Mouse (Mus musculus): ENCODE data around the gene Tmem268.

Tmem268 gene

DNA sequence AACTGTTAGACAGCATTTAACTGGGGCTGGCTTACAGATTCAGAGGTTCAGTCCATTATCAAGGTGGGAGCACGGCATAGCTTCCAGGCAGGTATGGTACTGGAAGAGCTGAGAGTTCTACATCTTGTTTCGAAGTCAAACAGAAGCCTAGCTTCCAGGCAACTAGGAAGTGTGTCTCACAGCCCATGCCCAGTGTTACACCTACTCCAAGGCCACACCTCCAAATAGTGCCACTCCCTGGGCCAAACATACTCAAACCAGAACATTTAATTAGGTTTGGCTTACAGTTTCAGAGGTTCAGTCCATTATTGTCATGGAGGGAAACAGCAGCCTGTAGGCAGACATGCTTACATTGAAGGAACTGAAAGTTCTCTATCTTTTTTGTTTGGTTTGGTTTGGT, 3.5 kb upstream of the Tmem268 start:
- DNase-seq (ENCODE audit: extremely low spot score, low spot score), result no peak

GRCm38 (mm10) chr4:63556665-63557064, 1.9 kb upstream of the Tmem268 start:
- DNase-seq (ENCODE audit: extremely low spot score, low spot score), result no peak

GRCm38 (mm10) chr4:63557124-63558059, 1.2 kb upstream of the Tmem268 start:
- DNase-seq (ENCODE audit: extremely low spot score, low spot score), result peak; percentile 30

DNA sequence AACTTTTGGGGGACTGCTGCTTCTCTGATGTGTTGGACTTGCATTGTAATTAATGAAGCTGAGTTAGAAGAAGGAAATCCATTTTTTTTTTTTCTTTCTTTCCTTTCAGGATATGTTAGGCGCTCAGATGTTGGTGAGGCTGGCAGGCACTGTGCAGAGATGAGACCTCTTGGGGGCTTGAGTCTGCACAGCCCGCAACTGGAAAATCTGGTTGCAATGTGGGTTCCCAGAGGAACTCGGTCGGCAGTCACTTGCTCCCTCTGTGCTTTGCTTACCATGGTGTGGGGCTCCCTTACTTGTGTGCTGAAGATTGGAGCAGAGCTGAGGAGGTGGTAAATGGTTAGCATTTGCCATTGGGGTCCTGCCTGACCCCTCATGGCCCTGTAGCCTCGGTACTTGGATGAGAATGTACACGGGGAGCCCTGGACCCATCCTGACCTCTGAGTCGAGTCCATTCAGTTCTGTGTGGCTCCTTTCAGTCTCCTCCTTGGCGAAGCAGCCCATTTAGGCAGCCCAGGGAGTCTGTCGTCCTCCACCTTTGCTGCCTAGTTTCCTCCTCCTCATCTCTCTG, 631 bp downstream of the Tmem268 start:
- DNase-seq (ENCODE audit: extremely low spot score, low spot score), result peak; percentile 33

DNA sequence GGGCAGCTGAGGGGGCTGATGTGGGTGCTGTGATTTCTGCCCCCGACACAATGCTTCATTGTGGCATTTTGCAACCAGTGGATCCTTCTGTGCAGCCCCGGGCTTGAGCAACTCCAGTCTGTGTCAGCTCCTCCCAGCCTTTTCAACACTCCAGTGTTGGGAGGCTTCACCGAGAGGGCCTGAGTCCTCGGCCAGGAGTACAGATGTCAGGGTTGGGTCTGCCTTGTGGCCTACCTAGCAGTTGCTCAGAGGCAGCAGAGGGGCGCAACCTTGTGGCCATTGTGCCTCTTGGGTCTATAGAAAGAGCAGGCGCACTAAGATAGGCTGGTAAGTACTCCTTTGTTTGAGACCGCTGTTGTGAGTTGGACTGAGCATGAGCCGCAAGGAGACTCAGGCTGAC, 1.5 kb downstream of the Tmem268 start:
- DNase-seq (ENCODE audit: extremely low spot score, low spot score), result no peak

DNA sequence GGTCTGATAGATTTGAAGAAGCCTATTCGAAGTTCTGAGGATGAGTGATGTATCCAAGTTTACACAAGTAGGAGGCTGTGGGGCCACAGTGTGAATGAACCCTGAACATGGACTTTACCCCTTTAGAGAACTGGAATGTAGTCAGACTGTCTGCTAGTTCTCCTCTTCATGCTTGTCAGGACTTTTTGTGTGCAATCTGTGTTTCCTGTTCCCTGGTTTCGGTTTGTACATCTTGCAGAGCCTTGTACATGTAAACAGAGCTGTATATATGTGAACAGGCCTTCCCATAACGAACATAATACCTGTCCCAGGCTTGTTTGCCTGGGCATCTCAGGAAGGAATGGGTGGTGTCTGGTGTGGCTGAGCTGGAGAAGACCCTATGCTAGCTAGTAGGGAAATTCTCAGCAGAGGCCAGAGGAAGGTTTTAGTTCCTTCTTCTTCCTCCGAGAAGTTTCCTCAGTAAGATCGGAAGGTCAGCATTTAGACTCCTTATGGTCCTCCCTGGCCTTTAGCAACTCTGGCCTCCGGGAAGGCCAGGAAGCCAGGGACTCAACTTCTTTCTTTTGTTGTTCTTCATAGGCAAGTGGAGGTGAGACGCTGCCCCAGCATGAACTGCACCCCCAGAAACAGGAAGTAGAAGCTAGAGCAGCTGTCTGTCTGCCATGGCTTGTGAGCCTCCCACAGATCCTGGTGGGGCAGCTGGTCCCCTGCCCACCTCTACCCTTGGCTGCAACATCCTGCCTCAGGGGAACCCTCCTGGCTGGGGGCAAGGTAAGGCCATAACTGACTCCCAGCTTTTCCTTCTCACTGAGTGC, 3.5 kb downstream of the Tmem268 start:
- DNase-seq (ENCODE audit: extremely low spot score, low spot score), result no peak

DNA sequence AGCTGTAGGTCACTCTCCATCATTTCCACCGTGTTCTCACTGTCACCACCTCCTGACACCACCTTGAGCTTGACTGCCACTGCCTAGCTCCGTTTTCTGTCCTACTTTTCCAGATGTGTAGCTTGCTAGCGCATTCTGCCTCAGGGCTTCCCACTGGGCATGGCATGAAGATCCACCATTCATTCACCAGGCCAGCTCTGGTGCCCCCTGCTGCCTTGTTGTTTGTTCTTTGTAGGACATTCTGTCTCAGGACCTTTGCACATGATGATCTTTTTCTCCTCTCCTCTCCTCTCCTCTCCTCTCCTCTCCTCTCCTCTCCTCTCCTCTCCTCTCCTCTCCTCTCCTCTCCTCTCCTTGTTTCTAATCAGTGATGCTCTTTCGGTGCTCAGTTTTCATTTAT, 4.2 kb downstream of the Tmem268 start:
- no peak for DNase-seq (ENCODE audit: extremely low spot score, low spot score)

- no peak for DNase-seq (ENCODE audit: extremely low spot score, low spot score)
Measured at GRCm38 (mm10) chr4:63567712-63568390, 9.3 kb downstream of the Tmem268 start.

GRCm38 (mm10) chr4:63569322-63569721, 10.7 kb downstream of the Tmem268 start:
- DNase-seq (ENCODE audit: extremely low spot score, low spot score), result no peak

DNA sequence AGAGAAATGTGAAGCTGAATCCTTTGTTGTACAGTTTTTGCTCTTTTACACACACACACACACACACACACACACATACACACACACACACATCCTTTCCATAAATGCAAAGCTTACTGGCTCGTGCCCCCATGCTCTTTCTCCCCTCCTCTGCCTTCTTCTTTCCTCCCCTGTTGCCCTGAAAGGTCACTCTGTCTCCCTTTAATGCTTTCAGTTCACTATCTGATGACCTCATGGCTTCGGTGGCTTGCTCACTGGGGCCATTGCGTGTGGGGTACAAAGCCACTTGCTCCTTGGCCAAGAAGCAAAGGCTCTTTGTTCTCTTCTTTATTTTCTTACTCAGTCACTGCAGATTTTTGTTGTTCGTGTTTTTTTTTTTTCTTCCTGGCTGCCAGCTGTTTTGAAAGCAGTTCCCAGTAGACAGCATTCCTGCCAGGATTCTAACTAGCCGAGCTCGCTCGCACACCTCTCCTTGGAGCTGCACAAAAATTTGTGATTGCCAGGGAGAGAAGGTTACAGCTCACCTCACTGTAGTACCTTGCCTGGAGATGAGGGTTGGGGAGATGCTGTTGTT, 11.7 kb downstream of the Tmem268 start:
- no peak for DNase-seq (ENCODE audit: extremely low spot score, low spot score)

DNA sequence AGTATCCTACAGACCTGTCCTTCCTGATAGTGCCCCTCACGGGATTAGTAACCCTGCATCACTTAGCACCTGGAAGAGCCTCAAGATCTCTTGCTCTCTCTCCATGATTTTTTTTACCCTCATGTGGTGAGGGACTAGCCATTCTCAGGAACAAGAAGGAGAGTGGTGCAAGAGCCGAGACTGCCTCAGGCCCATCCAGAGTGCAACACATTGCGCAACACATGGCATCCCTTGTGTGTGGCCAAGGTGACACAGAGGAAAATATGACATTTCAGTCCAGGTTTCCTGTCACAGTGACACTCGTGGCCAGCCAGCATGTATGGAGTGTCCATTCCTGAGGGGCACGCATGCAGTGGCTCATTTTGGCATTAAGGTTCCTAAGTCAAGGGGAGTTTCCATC, 14.0 kb downstream of the Tmem268 start:
- no peak for DNase-seq (ENCODE audit: extremely low spot score, low spot score)

DNA sequence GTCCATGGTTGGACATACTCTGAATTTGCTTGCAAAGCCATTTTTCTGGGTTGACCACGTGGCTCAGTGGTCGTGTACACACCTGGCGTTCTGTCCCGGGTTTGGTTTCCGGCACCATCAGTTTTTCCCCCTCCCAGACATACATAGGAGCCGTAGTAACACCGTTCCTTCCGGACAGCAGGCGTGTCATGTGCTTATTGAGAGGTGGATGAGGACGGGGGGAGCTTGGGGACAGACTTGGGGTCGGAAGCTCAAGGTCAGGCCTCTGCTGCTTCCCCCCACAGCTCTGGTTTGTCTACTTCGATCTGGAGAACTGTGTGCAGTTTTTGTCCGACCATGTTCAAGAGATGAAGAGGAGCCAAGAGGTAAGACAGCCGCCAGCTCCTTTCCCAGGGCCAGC, 21.1 kb downstream of the Tmem268 start:
- no peak for DNase-seq (ENCODE audit: extremely low spot score, low spot score)

- peak; percentile 49 for DNase-seq (ENCODE audit: extremely low spot score, low spot score)
Measured at GRCm38 (mm10) chr4:63580078-63580477, 21.5 kb downstream of the Tmem268 start.

DNA sequence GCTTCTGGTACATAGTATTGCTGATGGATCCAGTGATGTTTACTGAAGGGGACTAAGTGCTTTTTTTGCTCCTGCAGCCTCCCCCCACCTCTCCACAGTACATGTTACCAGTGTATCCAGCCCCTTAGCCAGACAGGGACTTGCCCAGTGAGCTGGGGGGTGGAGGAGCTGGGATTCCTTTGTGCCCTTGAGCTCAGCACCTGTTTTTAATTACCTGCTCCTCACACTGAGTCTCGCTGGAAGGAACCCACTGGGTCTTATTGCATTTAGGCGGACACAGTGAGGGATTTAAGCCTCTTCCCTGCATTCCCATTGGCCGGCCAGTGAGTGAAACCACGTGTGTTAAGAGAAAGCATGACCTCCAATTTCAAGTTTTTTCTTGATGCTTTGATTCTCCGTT, 24.0 kb downstream of the Tmem268 start:
- peak; percentile 53 for DNase-seq (ENCODE audit: extremely low spot score, low spot score)

DNA sequence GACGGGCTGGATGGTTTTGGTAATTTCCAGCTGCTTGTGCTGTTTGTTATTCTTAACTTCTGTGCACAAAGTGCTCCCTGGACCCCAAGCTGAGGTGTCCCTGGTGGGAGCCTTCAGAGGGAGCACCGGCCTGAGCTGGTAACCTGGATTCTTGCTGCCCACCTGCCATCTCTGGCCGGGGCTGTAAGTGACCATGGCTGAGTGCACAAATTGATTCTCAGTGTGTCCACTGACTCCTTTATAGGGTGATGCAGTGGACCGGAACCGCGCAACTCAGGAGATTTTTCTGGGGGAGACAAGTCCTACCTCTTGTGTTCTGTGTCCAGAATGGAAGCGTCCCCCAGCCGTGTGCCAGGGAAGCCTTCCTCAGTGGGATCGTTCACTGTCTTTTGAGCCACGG, 26.6 kb downstream of the Tmem268 start:
- no peak for DNase-seq (ENCODE audit: extremely low spot score, low spot score)

DNA sequence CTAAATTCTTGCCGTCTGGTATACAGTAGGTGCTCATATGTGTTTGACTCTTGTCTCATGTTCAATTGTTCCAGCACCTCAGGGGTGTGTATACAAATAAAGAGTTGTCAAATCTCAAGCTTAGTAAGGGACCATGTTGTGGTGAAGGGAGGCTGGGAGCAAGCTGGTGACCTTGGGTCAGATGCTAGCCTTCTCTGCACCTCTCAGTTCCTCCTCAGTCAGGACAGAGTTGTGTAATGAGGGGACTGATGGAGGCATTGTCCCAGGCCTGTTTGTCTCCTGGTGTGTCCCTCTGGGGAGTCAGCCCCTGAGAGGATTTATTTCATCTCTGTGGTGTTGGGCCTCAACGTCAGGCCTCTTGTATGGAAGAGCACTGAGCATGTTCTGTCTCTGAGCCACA, 27.7 kb downstream of the Tmem268 start:
- DNase-seq (ENCODE audit: extremely low spot score, low spot score), result no peak

- DNase-seq (ENCODE audit: extremely low spot score, low spot score), result no peak
Measured at GRCm38 (mm10) chr4:63589987-63590386, 31.4 kb downstream of the Tmem268 start.

DNA sequence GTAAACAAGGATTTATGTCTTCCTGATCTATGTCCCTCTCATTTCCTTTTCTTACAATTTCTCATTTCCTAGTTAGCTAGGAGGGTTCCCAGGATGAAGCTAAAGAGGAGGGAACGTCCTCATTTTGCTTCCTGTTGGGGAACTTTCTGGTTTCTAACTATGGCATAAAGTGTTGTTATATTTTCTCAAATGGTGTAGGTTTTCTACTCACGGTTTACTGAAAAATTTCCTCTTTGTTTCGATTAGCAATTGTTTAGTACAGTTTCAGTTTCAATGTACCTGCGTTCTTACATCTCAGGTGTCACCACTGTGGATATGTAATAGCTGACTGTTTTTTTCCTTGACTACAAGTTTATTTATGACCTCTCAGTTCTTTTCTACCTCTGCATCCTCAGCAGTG, 32.0 kb downstream of the Tmem268 start:
- DNase-seq (ENCODE audit: extremely low spot score, low spot score), result no peak

DNA sequence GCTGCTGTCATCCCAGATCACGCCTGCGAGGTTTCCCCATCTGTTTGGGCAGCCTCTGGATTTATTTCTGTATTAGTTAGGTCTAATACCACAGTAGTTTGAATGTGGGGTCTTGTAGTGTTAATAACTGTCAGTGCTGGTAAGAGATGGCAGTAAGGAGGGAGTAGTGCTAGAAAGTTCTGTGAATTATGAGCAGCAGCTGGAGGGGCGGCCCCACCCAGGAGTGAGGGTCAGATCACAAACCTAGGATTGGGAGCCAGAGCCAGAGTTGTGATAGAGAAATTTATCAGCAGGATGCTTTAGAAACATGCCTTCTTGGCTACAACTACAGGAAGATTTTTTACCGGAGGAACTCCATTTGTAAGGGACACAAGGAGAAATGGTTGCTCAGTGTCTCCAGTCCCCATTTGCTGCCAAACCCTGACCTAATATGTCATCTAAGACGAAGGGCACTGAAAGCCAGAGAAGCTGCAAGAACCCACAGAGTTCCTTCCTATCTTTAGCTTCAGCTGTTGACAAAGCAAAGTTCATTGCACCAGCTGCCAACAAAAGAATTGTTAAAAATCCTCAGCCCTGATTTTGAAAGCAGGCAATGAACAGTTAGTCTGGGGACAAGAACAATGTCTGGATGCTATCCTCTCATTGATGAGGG, 36.0 kb downstream of the Tmem268 start:
- no peak for DNase-seq (ENCODE audit: extremely low spot score, low spot score)

GRCm38 (mm10) chr4:63595259-63595658, 36.7 kb downstream of the Tmem268 start:
- no peak for DNase-seq (ENCODE audit: extremely low spot score, low spot score)

DNA sequence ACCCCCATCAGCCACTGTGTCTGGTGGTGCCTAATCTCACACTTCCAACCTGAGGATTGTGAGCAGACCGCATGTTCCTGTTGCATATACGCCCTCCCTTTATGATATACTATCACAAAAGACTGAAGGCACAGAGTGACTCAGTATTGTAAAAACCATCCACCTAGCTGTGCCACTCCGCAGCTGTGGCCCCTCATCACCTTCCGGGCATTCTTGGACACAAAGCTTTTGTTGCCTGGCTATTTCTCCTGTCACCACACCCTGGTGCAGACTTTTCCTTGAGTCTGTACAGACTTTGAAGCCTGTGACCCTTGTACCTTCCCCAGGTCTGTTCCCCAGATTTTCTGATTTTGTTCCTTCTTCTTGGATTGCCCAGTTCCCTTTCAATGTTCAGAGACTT, 37.4 kb downstream of the Tmem268 start:
- no peak for DNase-seq (ENCODE audit: extremely low spot score, low spot score)
